Mouse (Mus musculus) stomach, postnatal 0 days (tissue): ENCODE measurements around the gene Zc3hc1. TPM values are rescaled to one million over a fixed set of nuclear protein-coding genes. Genes with fewer than 3 reads are reported as not detected.
A peak's percentile ranks its signal among the peaks of the same experiment; 100 is the strongest.

Experiments
- ATAC-seq: fragments of 200-750 bp; cut with Nextera tagmentation; 2 replicates; pipeline ENCODE4 v1.8.0; 2017; ENCODE audit not compliant: low FRiP score, low TSS enrichment
- DNase-seq: peaks from one replicate; pipeline ENCODE4 v3.0.0-alpha.2; 2016; ENCODE audit warnings: low spot score
- H3K27ac ChIP-seq: fragments of 300-500 bp; sonication (generic); replicated peaks from 2 replicates; pipeline ENCODE4 v1.5.1; 2014; ENCODE audit warnings: mild to moderate bottlenecking, control low read depth
- H3K27me3 ChIP-seq: fragments of 300-500 bp; sonication (generic); 2 replicates; pipeline ENCODE4 v1.6.1; 2014; ENCODE audit warnings: low read length; ENCODE audit not compliant: control insufficient read depth, insufficient read depth
- H3K36me3 ChIP-seq: fragments of 300-500 bp; sonication (generic); 2 replicates; pipeline ENCODE4 v1.6.1; 2014; ENCODE audit warnings: low read length, mixed read lengths; ENCODE audit not compliant: control insufficient read depth, insufficient read depth
- H3K4me1 ChIP-seq: fragments of 300-500 bp; sonication (generic); replicated peaks from 2 replicates; pipeline ENCODE4 v1.6.1; 2014; ENCODE audit warnings: antibody characterized with exemption; ENCODE audit not compliant: control insufficient read depth, insufficient read depth
- H3K4me2 ChIP-seq: fragments of 300-500 bp; sonication (generic); replicated peaks from 2 replicates; pipeline ENCODE4 v1.6.1; 2014; ENCODE audit warnings: low read depth, mild to moderate bottlenecking, control low read depth, moderate library complexity
- H3K4me3 ChIP-seq: fragments of 300-500 bp; sonication (generic); 2 replicates; pipeline ENCODE4 v1.5.1; 2014; ENCODE audit warnings: low read depth, low read length, control low read depth
- H3K9ac ChIP-seq: fragments of 300-500 bp; sonication (generic); 2 replicates; pipeline ENCODE4 v1.6.1; 2014; ENCODE audit warnings: mild to moderate bottlenecking, low read length, control low read depth, mixed read lengths
- H3K9me3 ChIP-seq: fragments of 300-500 bp; sonication (generic); 2 replicates; pipeline ENCODE4 v1.6.1; 2016; ENCODE audit warnings: low read length; ENCODE audit not compliant: control insufficient read depth
- CTCF ChIP-seq: IDR thresholded peaks from 2 replicates; pipeline ENCODE4 v1.5.1; 2016; ENCODE audit warnings: antibody characterized with exemption, low read depth, mild to moderate bottlenecking, moderate library complexity
- EP300 ChIP-seq: optimal IDR thresholded peaks from 2 replicates; pipeline ENCODE3; 2016; ENCODE audit warnings: antibody characterized with exemption
- WGBS: fragments of 180-500 bp; shearing (Covaris S2); extraction: QIAGEN DNeasy Blood & Tissue Kit; methylation state at CpG from one replicate; pipeline ENCODE4 v1.1.7; 2014; 5-methylcytosine and 5-hydroxymethylcytosine counted together
- polyA plus RNA-seq: library from polyadenylated mRNA; unstranded; fragments of >200 nt; fragmentation: Nextera tagmentation; extraction: Ambion mirVana; gene quantifications from 2 replicates; pipeline ENCODE4 v1.2.1, GENCODE M21; 2015

The Zc3hc1 gene
- polyA plus RNA-seq, 1 experiment from 2014 or later = 16.4 TPM

DNA sequence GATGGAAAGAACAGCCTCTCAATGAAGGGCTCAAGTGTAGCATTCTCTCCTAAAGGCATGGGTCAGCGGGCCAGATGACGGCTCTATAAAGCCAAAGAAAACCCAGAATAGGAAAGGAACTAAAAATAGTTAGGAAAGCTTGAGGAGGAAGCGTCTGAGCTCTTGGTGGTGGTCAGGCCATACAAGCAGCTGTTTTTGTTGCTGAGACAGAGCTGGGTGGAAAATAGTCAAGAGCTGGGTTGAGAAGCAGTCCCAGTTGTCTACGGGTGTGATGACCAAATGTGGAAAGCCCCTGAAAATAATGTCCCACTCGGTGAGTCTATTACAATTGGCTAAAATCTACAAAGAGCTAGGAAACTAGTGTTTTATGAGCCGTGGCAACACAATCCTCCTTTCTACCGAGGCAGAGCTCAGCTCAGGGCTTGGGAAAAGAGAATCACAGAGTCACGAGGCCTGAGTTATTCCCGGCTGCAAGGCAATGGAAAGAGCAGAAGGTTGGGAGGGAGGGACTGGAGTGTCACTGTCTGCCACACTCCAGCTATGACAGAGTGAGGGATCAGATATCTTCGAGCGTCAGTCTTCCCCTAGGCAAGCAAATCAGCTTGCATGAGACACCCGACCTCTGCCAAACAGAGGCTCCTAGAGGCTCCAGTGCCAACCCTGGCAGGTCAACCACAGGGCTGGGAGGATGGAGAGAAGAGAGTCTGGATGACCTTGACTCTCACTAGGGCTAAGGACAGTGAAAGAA lies 30.9 kb downstream of the Zc3hc1 start:
- H3K4me1 ChIP-seq = no peaks in the 10 kb centered on the region
- no peaks in the 10 kb centered on the region for H3K27me3 ChIP-seq
- H3K4me3 ChIP-seq = no peak overlapping the region
- WGBS = 74% methylated on average over 12 of the region's 12 CpGs
- H3K36me3 ChIP-seq = peaks cover 2% of the 10 kb centered on the region; the same call in 1 of the 2 replicates
- no peak for ATAC-seq
- H3K9me3 ChIP-seq = no peaks in the 10 kb centered on the region
- H3K27ac ChIP-seq = no peak overlapping the region
- no peak overlapping the region for H3K4me2 ChIP-seq
- no peak for DNase-seq
- TF ChIP-seq CTCF (no peak), EP300 (no peak)
- H3K9ac ChIP-seq = no peak overlapping the region

DNA sequence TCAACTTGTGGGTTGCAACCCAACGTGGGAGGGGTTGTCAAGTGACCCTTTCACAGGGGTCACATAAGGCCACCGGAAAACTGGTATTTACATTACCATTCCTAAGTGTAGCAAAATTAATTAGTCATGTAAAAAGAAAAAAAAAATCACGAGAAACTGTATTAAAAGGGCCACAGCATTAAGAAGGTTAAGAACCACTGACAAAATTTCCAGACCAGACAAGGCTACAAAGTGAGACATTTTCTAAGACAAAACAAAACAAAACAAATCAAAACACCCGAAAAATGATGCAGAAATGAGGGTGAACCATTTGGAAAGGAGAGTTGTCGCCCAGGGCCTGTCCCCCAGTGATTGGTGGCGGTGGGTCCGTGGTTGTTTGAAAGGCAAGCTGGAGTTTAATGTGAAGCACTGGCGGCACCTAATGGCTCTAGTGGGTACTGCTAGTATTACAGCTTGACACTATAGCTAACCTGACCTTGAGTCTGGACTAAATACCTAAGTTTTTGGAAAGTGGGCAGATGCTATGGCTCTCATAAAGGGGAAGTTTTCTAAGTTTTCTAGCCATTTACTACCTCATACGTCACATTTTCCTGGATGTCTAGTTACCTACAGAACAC lies 33.2 kb downstream of the Zc3hc1 start:
- no peak overlapping the region for H3K27ac ChIP-seq
- no peak overlapping the region for H3K4me3 ChIP-seq
- H3K36me3 ChIP-seq = no peaks in the 10 kb centered on the region
- TF ChIP-seq EP300 (no peak), CTCF (peak; percentile 96)
- H3K9ac ChIP-seq = no peak overlapping the region
- no peak overlapping the region for H3K4me2 ChIP-seq
- H3K9me3 ChIP-seq = no peaks in the 10 kb centered on the region
- no peaks in the 10 kb centered on the region for H3K4me1 ChIP-seq
- peak; percentile 82 for DNase-seq
- no peaks in the 10 kb centered on the region for H3K27me3 ChIP-seq
- ATAC-seq = peak; percentile 64; the same call in 1 of the 2 replicates
- WGBS = 14% methylated on average over 9 of the region's 9 CpGs

DNA sequence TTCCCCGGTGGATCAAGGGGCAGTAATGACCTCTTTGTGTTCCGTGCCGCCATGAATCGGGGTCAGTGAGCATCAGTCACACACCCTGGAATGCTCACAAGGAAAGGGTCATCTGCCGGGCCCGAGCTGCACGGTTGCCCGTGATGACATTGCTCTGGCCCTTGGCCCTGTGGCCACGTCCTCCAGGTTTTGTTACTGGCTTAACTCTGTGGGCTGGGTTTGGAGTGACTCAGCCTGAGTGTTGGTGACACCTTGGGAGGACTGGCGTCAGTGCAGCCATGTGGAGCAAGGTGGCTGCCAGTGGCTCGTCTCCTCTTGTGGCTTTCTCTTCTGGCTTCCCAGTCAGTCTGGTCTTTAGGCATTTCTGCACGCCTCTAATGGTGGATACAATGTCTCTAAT lies 34.1 kb downstream of the Zc3hc1 start:
- Histone ChIP-seq H3K27me3 (no peaks in the 10 kb centered on the region), H3K4me2 (no peak overlapping the region), H3K4me3 (no peak overlapping the region), H3K27ac (no peak overlapping the region; the same call in 1 of the 2 replicates), H3K4me1 (no peaks in the 10 kb centered on the region), H3K9me3 (no peaks in the 10 kb centered on the region), H3K36me3 (no peaks in the 10 kb centered on the region), H3K9ac (no peak overlapping the region)
- ATAC-seq (peak; percentile 76), DNase-seq (peak; percentile 44)
- 76% methylated on average over 12 of the region's 12 CpGs for WGBS
- TF ChIP-seq EP300 (no peak), CTCF (peak; percentile 42)

DNA sequence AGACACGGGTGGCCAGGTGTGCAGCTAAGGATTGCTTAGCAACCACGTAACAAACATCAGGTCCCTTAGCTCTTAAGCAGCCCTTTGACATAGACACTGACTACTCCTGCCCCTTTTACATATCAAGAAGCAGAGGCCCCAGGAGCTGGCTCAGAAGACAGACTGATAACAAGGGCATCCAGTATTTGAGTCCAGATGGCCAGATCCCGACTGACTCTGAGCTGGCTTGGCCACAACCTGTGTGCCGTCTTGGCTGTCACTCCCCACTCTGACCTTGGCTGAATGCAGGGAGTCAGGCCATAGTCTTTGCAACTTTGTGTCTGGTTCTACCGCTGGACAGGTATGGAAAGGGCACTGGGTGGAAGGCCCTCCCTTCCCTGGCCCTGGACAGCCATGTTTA lies 34.7 kb downstream of the Zc3hc1 start:
- H3K4me3 ChIP-seq = no peak overlapping the region
- no peak for TF ChIP-seq CTCF
- TF ChIP-seq EP300 = no peak
- ATAC-seq (peak; percentile 59), DNase-seq (peak; percentile 33)
- H3K4me1 ChIP-seq = no peaks in the 10 kb centered on the region
- H3K27me3 ChIP-seq = no peaks in the 10 kb centered on the region
- H3K9me3 ChIP-seq = no peaks in the 10 kb centered on the region
- WGBS = 66% methylated on average over 5 of the region's 5 CpGs
- H3K4me2 ChIP-seq = no peak overlapping the region
- no peak overlapping the region for H3K9ac ChIP-seq
- H3K36me3 ChIP-seq = no peaks in the 10 kb centered on the region
- H3K27ac ChIP-seq = no peak overlapping the region; the same call in 1 of the 2 replicates

DNA sequence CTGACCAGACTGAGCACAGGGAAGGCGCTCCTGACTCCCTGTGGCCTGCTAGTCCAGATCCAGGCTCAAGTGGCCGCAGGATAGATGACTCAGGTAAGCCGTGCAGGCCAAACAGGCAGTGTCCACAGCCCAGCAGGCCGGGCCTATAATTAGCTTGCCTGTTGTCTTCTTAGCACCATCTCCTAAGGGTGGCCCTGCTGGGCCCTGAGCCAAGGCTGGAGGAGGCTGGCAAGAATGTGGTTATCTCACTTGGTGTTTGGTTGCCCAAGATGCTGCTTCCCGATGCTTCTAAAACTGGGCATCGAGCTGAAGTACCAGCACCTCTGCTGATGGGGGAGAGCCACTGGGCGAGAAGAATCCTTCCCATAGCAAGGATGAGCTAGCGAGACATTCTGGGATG lies 35.1 kb downstream of the Zc3hc1 start:
- no peak overlapping the region for H3K4me3 ChIP-seq
- H3K27ac ChIP-seq = peak overlapping the region; percentile 58; the same call in 1 of the 2 replicates
- no peaks in the 10 kb centered on the region for H3K36me3 ChIP-seq
- H3K4me1 ChIP-seq = no peaks in the 10 kb centered on the region
- DNase-seq (no peak), ATAC-seq (no peak)
- no peak for TF ChIP-seq EP300
- TF ChIP-seq CTCF = no peak
- no peak overlapping the region for H3K9ac ChIP-seq
- no peaks in the 10 kb centered on the region for H3K27me3 ChIP-seq
- no peak overlapping the region for H3K4me2 ChIP-seq
- no peaks in the 10 kb centered on the region for H3K9me3 ChIP-seq
- 82% methylated on average over 8 of the region's 8 CpGs for WGBS

DNA sequence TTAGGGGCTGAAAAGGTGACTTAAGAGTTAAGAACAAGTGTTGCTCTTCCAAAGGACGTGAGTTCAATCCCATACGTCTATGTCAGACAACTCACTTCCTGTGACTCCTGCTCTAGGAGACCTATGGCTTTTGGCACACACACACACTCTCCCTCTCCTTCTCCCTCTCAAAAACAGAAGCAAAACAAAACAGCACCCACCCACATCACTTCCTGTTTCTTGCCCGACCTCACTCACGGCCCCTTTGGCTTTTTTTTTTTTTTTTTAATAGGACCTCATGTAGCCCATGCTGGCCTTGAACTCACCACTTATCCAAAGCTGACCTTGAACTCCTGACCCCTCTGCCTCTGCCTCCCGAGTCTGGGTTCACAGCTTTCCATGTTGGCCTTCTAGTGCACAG lies 36.1 kb downstream of the Zc3hc1 start:
- Histone ChIP-seq H3K9ac (no peak overlapping the region), H3K27ac (no peak overlapping the region), H3K36me3 (no peaks in the 10 kb centered on the region), H3K4me1 (no peaks in the 10 kb centered on the region), H3K9me3 (no peaks in the 10 kb centered on the region), H3K27me3 (no peaks in the 10 kb centered on the region), H3K4me3 (no peak overlapping the region), H3K4me2 (no peak overlapping the region)
- no peak for TF ChIP-seq EP300
- TF ChIP-seq CTCF = no peak
- DNase-seq (no peak), ATAC-seq (no peak)
- WGBS = 29% methylated on average over 5 of the region's 5 CpGs
